Mouse (Mus musculus) MEL (cell line): Measurements from ENCODE around the gene Supt4a. TPM values are rescaled to one million over a fixed set of nuclear protein-coding genes. Genes with fewer than 3 reads are reported as not detected.

Source experiments
- DNase-seq: peaks from one replicate; pipeline ENCODE4 v3.0.0; 2011; ENCODE audit warnings: low read depth, low spot score
- H3K27ac ChIP-seq: 2 replicates; pipeline ENCODE4 v1.5.1; 2012; ENCODE audit warnings: low read depth, mild to moderate bottlenecking, control low read depth, low read length, moderate library complexity; ENCODE audit not compliant: control insufficient read depth
- H3K27me3 ChIP-seq, 2 experiments: fragments of 150-350 bp in 1 of 2; sonication (generic) in 1 of 2; 2 replicates each; pipeline ENCODE4 v1.6.1; 2012; ENCODE audit warnings: low read length in 2 of 2, mild to moderate bottlenecking in 2 of 2, improper control_type of control experiment in 1 of 2, moderate library complexity in 1 of 2; ENCODE audit not compliant: insufficient read depth in 2 of 2, control insufficient read depth in 1 of 2
- H3K36me3 ChIP-seq, 2 experiments: 2 replicates each; pipeline ENCODE4 v1.6.1; 2012 to 2014; ENCODE audit warnings: low read length in 2 of 2, improper control_type of control experiment in 1 of 2, inconsistent platforms in 1 of 2, mild to moderate bottlenecking in 1 of 2; ENCODE audit not compliant: insufficient read depth in 2 of 2, control insufficient read depth in 1 of 2
- H3K4me1 ChIP-seq, 2 experiments: fragments of 150-350 bp in 1 of 2; sonication (generic) in 1 of 2; 2 replicates each; pipeline ENCODE4 v1.6.1; 2012; ENCODE audit warnings: low read length in 2 of 2, improper control_type of control experiment in 1 of 2, mild to moderate bottlenecking in 1 of 2; ENCODE audit not compliant: insufficient read depth in 2 of 2, control insufficient read depth in 1 of 2
- H3K4me3 ChIP-seq, 2 experiments: fragments of 150-350 bp in 1 of 2; sonication (generic) in 1 of 2; 2 replicates each; pipeline ENCODE4 v1.5.1; 2012; ENCODE audit warnings: low read depth in 2 of 2, low read length in 2 of 2, mild to moderate bottlenecking in 2 of 2, moderate library complexity in 2 of 2, control low read depth in 1 of 2, improper control_type of control experiment in 1 of 2; ENCODE audit not compliant: control insufficient read depth in 1 of 2, insufficient read depth in 1 of 2
- H3K79me2 ChIP-seq: 2 replicates; pipeline ENCODE4 v1.6.1; 2012; ENCODE audit warnings: mild to moderate bottlenecking, low read length, moderate library complexity; ENCODE audit not compliant: control insufficient read depth, poor library complexity, insufficient read depth
- H3K9ac ChIP-seq: 2 replicates; pipeline ENCODE4 v1.6.1; 2012; ENCODE audit warnings: low read depth, mild to moderate bottlenecking, control low read depth, low read length, moderate library complexity; ENCODE audit not compliant: control insufficient read depth, poor library complexity, severe bottlenecking
- H3K9me3 ChIP-seq: fragments of 150-350 bp; sonication (generic); replicated peaks from 2 replicates; pipeline ENCODE4 v1.6.1; 2012; ENCODE audit warnings: mild to moderate bottlenecking, low read length, improper control_type of control experiment, moderate library complexity; ENCODE audit not compliant: insufficient read depth
- E2F4 ChIP-seq: IDR thresholded peaks from 2 replicates; pipeline ENCODE4 v1.6.1; 2011; ENCODE audit warnings: low read depth, low read length, improper control_type of control experiment, borderline replicate concordance
- EP300 ChIP-seq, 2 experiments: IDR thresholded peaks; 2 replicates each; pipeline ENCODE4 v1.6.1; 2011; ENCODE audit warnings: improper control_type of control experiment in 2 of 2, low read length in 2 of 2, low read depth in 1 of 2, mild to moderate bottlenecking in 1 of 2
- ETS1 ChIP-seq: IDR thresholded peaks from 2 replicates; pipeline ENCODE4 v1.6.1; 2012; ENCODE audit warnings: low read depth, mild to moderate bottlenecking, inconsistent platforms, low read length, improper control_type of control experiment, moderate library complexity
- GATA1 ChIP-seq: IDR thresholded peaks from 2 replicates; pipeline ENCODE4 v1.6.1; 2011; ENCODE audit warnings: low read depth, low read length, improper control_type of control experiment
- HCFC1 ChIP-seq: IDR thresholded peaks from 2 replicates; pipeline ENCODE4 v1.6.1; 2012; ENCODE audit warnings: low read depth, mild to moderate bottlenecking, inconsistent platforms, low read length, improper control_type of control experiment, moderate library complexity
- MAFK ChIP-seq: IDR thresholded peaks from 2 replicates; pipeline ENCODE4 v1.6.1; 2011; ENCODE audit warnings: low read depth, mild to moderate bottlenecking, low read length, improper control_type of control experiment, borderline replicate concordance
- MAX ChIP-seq: IDR thresholded peaks from 2 replicates; pipeline ENCODE4 v1.6.1; 2011; ENCODE audit warnings: low read length, improper control_type of control experiment
- MEF2A ChIP-seq: IDR thresholded peaks from 2 replicates; pipeline ENCODE4 v1.6.1; 2014; ENCODE audit warnings: low read depth, mild to moderate bottlenecking, inconsistent platforms, low read length, improper control_type of control experiment; ENCODE audit not compliant: poor library complexity, insufficient replicate concordance, severe bottlenecking; ENCODE audit errors: extremely low read depth
- MYB ChIP-seq: IDR thresholded peaks from 2 replicates; pipeline ENCODE4 v1.6.1; 2011; ENCODE audit warnings: mild to moderate bottlenecking, low read depth, low read length, improper control_type of control experiment
- NRF1 ChIP-seq: IDR thresholded peaks from 2 replicates; pipeline ENCODE4 v1.6.1; 2014; ENCODE audit warnings: low read depth, mild to moderate bottlenecking, inconsistent platforms, low read length, improper control_type of control experiment, moderate library complexity; ENCODE audit not compliant: poor library complexity, insufficient read depth, severe bottlenecking
- POLR2A ChIP-seq, 2 experiments: IDR thresholded peaks; 2 replicates each; pipeline ENCODE4 v1.6.1; 2011 to 2012; ENCODE audit warnings: low read length in 2 of 2, mild to moderate bottlenecking in 2 of 2, control low read depth in 1 of 2, improper control_type of control experiment in 1 of 2, low read depth in 1 of 2, moderate library complexity in 1 of 2; ENCODE audit not compliant: control insufficient read depth in 1 of 2, insufficient read depth in 1 of 2, poor library complexity in 1 of 2
- POLR2AphosphoS2 ChIP-seq: IDR thresholded peaks from 2 replicates; pipeline ENCODE4 v1.6.1; 2011; ENCODE audit warnings: low read length, improper control_type of control experiment
- POLR2AphosphoS5 ChIP-seq: IDR thresholded peaks from 2 replicates; pipeline ENCODE4 v1.6.1; 2012; ENCODE audit warnings: low read depth, borderline replicate concordance, mild to moderate bottlenecking, inconsistent platforms, low read length, moderate library complexity, mixed read lengths
- RCOR1 ChIP-seq: IDR thresholded peaks from 2 replicates; pipeline ENCODE4 v1.6.1; 2012; ENCODE audit warnings: low read depth, mild to moderate bottlenecking, inconsistent platforms, low read length, improper control_type of control experiment
- SMC3 ChIP-seq: IDR thresholded peaks from 2 replicates; pipeline ENCODE4 v1.6.1; 2011; ENCODE audit warnings: low read depth, low read length, improper control_type of control experiment
- TBP ChIP-seq: IDR thresholded peaks from 2 replicates; pipeline ENCODE4 v1.8.0; 2011; ENCODE audit warnings: low read depth, low read length, improper control_type of control experiment
- UBTF ChIP-seq: IDR thresholded peaks from 2 replicates; pipeline ENCODE4 v1.6.1; 2012; ENCODE audit warnings: low read depth, mild to moderate bottlenecking, inconsistent platforms, low read length, improper control_type of control experiment, moderate library complexity, borderline replicate concordance; ENCODE audit not compliant: insufficient read depth
- ZC3H11A ChIP-seq: IDR thresholded peaks from 2 replicates; pipeline ENCODE4 v1.6.1; 2012; ENCODE audit warnings: low read depth, mild to moderate bottlenecking, inconsistent platforms, low read length, improper control_type of control experiment
- ZMIZ1 ChIP-seq: IDR thresholded peaks from 2 replicates; pipeline ENCODE4 v1.6.1; 2012; ENCODE audit warnings: low read depth, mild to moderate bottlenecking, inconsistent platforms, low read length, improper control_type of control experiment, moderate library complexity
- polyA plus RNA-seq, 2 experiments: library from polyadenylated mRNA; stranded (reverse) in 1 of 2; unstranded in 1 of 2; fragments of >175 nt in 1 of 2; fragments of >200 nt in 1 of 2; gene quantifications; 2 replicates each; pipeline versions ENCODE4 v1.2.1 to v1.2.4; 2012; ENCODE audit warnings: low replicate concordance in 2 of 2, low read depth in 1 of 2; ENCODE audit not compliant: insufficient read length in 2 of 2, insufficient read depth in 1 of 2, missing spikeins in 1 of 2
- total RNA-seq: library from RNA; depleted of rRNA; stranded (reverse); fragments of 300-350 nt; gene quantifications from 2 replicates; pipeline ENCODE4 v1.2.3, GENCODE M21; 2012

Supt4a gene
- total and polyA plus RNA-seq, 3 experiments = 223 to 332 TPM; not detected in 1

- Histone ChIP-seq H3K36me3 (peaks cover 11 to 13% of the 10 kb centered on the region in 2 experiments), H3K9ac (no peak overlapping the region), H3K27ac (no peak overlapping the region)
These were observed 8.5 kb downstream of the Supt4a start for GRCm38 (mm10) chr11:87745632-87746555.

GRCm38 (mm10) chr11:87747312-87747711 lies 10.0 kb downstream of the Supt4a start:
- H3K27ac ChIP-seq = no peak overlapping the region
- DNase-seq = no peak

More at GRCm38 (mm10) chr11:87745632-87746555, 8.5 kb downstream of the Supt4a start:
- no peak for DNase-seq
- no peak overlapping the region for H3K4me3 ChIP-seq
- TF ChIP-seq NRF1 (no peak), POLR2A (IDR thresholded peaks at IDR 0.05; ENCODE audit: control insufficient read depth in 1 of 2, insufficient read depth in 1 of 2, low read depth in 1 of 2, low read length in 2 of 2, poor library complexity in 1 of 2) (0 out of 4 replicates have a peak, but pooled peaks of 1 of the 2 experiments have one; percentile 27)
- TF ChIP-seq, all 39 proteins: peak for 1
- peaks cover 0 to 19% of the 10 kb centered on the region in 2 experiments; a peak in 2 of 4 replicates for H3K4me1 ChIP-seq
- no peaks in the 10 kb centered on the region for H3K27me3 ChIP-seq
- H3K79me2 ChIP-seq = peaks cover 23% of the 10 kb centered on the region
- H3K9me3 ChIP-seq = no peaks in the 10 kb centered on the region

GRCm38 (mm10) chr11:87747716-87748115 lies 10.4 kb downstream of the Supt4a start:
- Histone ChIP-seq H3K36me3 (peaks cover 3 to 22% of the 10 kb centered on the region in 2 experiments), H3K79me2 (peaks cover 35% of the 10 kb centered on the region), H3K4me1 (peaks cover 5 to 31% of the 10 kb centered on the region in 2 experiments; a peak in 3 of 4 replicates), H3K9ac (peak overlapping the region; percentile 86), H3K9me3 (no peaks in the 10 kb centered on the region), H3K27me3 (no peaks in the 10 kb centered on the region), H3K27ac (peak overlapping the region; percentile 100), H3K4me3 (peak overlapping the region in 1 of 2 experiments; percentile 44; a peak in 1 of 4 replicates)
- peak; percentile 40 for DNase-seq
- no peak for TF ChIP-seq RCOR1
- TF ChIP-seq EP300 (IDR thresholded peaks at IDR 0.05; ENCODE audit: low read depth in 1 of 2, low read length in 2 of 2) = no peak
- TF ChIP-seq TBP = no peak

More at GRCm38 (mm10) chr11:87747312-87747711, 10.0 kb downstream of the Supt4a start:
- Histone ChIP-seq H3K9me3 (no peaks in the 10 kb centered on the region), H3K4me1 (peaks cover 5 to 30% of the 10 kb centered on the region in 2 experiments; a peak in 3 of 4 replicates), H3K27me3 (no peaks in the 10 kb centered on the region), H3K79me2 (peaks cover 34% of the 10 kb centered on the region), H3K9ac (no peak overlapping the region; the same call in 1 of the 2 replicates), H3K36me3 (peaks cover 3 to 18% of the 10 kb centered on the region in 2 experiments), H3K4me3 (no peak overlapping the region)
- TF ChIP-seq GATA1 = no peak
- no peak for TF ChIP-seq POLR2AphosphoS2
- TF ChIP-seq NRF1 = no peak
- no peak for TF ChIP-seq UBTF
- TF ChIP-seq HCFC1 = no peak
- no peak for TF ChIP-seq MYB
- TF ChIP-seq E2F4 = no peak
- TF ChIP-seq ZMIZ1 = no peak
- TF ChIP-seq SMC3 = no peak
- no peak for TF ChIP-seq MAFK
- no peak for TF ChIP-seq POLR2AphosphoS5
- TF ChIP-seq MAX = no peak
- TF ChIP-seq MEF2A = no peak
- TF ChIP-seq ETS1 = no peak
- no peak for TF ChIP-seq ZC3H11A
